Mouse (Mus musculus): Measurements from ENCODE around the gene Elp1. TPM values are rescaled to one million over a fixed set of nuclear protein-coding genes. Genes with fewer than 3 reads are reported as not detected.

The Elp1 gene
- polyA plus RNA-seq, 1 experiment from 2014 or later = 68.7 TPM

DNA sequence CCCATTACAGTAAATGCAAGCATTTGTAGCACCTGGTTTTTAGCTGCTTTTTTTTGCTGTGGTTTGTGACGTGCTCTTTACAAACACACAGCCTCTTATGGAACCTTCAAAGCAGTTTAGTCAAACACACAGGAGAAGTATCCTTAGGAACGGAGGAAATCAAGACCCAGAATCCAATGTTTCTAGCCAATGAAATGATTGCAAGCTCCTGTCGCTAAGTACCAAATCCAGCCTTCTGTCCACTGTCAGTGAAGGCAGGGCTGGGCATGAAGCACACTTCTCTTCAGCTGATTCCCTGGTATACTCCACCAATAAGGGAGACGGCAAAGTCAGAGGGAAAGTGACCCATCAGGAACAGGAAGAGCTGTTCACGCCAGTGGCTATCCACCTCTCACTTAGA lies 46.1 kb downstream of the Elp1 start:
- H3K4me1 ChIP-seq (replicated peaks; ENCODE audit: control insufficient read depth, insufficient read depth, low read length) = no peaks in the 10 kb centered on the region
- peaks cover 69% of the 10 kb centered on the region for H3K36me3 ChIP-seq (ENCODE audit: control insufficient read depth, insufficient read depth)
- no peak overlapping the region for H3K9ac ChIP-seq (replicated peaks; ENCODE audit: low read depth, low read length)
- WGBS = 97% methylated on average over 5 of the region's 5 CpGs
- no peak overlapping the region for H3K4me3 ChIP-seq (replicated peaks; ENCODE audit: low read length)
- H3K4me2 ChIP-seq (ENCODE audit: low read length) = no peak overlapping the region
- no peaks in the 10 kb centered on the region for H3K27me3 ChIP-seq (replicated peaks; ENCODE audit: control insufficient read depth, insufficient read depth, low read length)
- no peak for ATAC-seq
- no peak overlapping the region for H3K27ac ChIP-seq (ENCODE audit: low read length)
- H3K9me3 ChIP-seq (ENCODE audit: control insufficient read depth, low read length) = no peaks in the 10 kb centered on the region

DNA sequence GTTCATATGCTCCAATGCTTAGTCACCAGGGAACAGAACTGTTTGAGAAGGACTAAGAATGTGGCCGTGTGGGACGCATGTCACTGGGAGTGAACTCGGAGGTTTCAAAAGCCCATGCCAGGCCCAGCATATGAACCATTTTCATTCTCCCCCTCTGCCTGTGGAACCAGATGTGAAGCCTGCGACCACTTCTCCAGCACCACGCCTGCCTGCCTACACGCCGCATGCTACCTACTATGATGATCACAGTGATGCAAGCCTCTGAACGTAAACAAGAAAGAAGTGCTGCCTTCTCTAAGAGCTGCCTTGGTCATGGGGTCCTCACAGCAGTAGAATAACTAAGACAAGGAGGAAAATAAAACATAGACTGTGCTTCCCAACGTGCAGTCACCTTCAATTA lies 54.7 kb downstream of the Elp1 start:
- Histone ChIP-seq H3K4me1 (replicated peaks; ENCODE audit: control insufficient read depth, insufficient read depth, low read length) (no peaks in the 10 kb centered on the region), H3K36me3 (ENCODE audit: control insufficient read depth, insufficient read depth) (peaks cover 29% of the 10 kb centered on the region), H3K4me2 (ENCODE audit: low read length) (no peak overlapping the region), H3K9ac (replicated peaks; ENCODE audit: low read depth, low read length) (no peak overlapping the region), H3K27me3 (replicated peaks; ENCODE audit: control insufficient read depth, insufficient read depth, low read length) (no peaks in the 10 kb centered on the region), H3K9me3 (ENCODE audit: control insufficient read depth, low read length) (no peaks in the 10 kb centered on the region), H3K4me3 (replicated peaks; ENCODE audit: low read length) (no peak overlapping the region), H3K27ac (ENCODE audit: low read length) (no peak overlapping the region)
- WGBS = 98% methylated on average over 9 of the region's 9 CpGs
- ATAC-seq = no peak

DNA sequence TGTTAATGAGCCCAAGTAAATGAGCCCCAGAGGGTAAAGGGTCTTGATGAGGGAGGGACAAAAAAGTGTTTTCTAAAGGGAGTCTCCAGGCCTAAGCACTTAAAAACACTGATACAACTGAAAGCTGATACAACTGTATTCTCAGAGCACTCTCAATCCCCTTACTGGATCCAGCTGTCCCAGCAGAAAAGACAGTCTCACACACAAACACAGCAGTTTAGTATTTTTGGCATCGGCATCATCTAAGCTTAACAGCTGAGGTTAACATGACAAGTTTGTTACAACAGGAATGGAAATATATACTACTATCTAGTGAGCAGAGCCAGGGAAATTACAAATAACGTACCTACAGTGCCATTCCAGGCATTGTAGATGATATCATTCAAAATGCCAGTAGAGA lies 55.8 kb downstream of the Elp1 start:
- Histone ChIP-seq H3K4me2 (ENCODE audit: low read length) (no peak overlapping the region), H3K36me3 (ENCODE audit: control insufficient read depth, insufficient read depth) (peaks cover 21% of the 10 kb centered on the region), H3K4me1 (replicated peaks; ENCODE audit: control insufficient read depth, insufficient read depth, low read length) (no peaks in the 10 kb centered on the region), H3K9me3 (ENCODE audit: control insufficient read depth, low read length) (no peaks in the 10 kb centered on the region), H3K27me3 (replicated peaks; ENCODE audit: control insufficient read depth, insufficient read depth, low read length) (no peaks in the 10 kb centered on the region), H3K9ac (replicated peaks; ENCODE audit: low read depth, low read length) (no peak overlapping the region), H3K27ac (ENCODE audit: low read length) (no peak overlapping the region), H3K4me3 (replicated peaks; ENCODE audit: low read length) (no peak overlapping the region)
- 94% methylated on average over 2 of the region's 2 CpGs for WGBS
- ATAC-seq = no peak

DNA sequence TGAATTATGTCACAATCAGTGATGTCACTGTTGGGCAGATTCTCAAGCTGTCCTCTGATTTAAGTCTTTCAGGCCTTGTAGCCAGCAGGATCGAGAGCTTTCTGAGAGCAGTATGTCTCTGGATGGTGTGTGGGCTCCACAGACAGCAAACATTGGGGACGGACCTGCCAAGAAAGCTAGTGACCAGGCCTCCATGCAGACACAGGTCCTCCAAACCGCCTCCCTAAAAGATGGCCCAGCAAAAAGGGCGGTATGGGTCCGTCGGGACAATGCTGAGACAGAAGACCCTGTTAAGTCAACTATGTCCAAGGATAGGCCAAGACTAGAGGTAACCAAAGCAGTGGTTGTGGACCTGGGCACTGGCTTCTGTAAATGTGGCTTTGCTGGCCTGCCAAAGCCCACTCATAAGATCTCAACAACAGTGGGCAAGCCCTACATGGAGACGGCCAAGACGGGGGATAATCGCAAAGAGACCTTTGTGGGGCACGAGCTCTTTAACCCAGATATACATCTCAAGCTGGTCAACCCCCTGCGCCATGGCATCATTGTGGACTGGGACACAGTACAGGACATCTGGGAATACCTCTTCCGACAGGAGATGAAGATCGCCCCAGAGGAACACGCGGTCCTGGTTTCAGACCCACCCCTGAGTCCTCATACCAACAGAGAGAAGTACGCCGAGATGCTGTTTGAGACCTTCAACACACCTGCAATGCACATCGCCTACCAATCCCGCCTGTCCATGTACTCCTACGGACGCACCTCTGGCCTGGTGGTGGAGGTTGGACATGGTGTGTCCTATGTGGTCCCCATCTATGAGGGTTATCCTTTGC lies 58.6 kb downstream of the Elp1 start, which contains the start of gene Actl7a:
TSS of gene Actl7a (plus strand) at position 51 of the 833 bp plus-strand sequence.
- H3K9ac ChIP-seq (replicated peaks; ENCODE audit: low read depth, low read length) = no peak within 1 kb of the TSS
- 95% methylated on average over 21 of the region's 21 CpGs for WGBS
- no peak within 1 kb of the TSS for H3K27ac ChIP-seq (ENCODE audit: low read length)
- H3K4me2 ChIP-seq (ENCODE audit: low read length) = no peak within 1 kb of the TSS
- no peaks in the 10 kb centered on the region for H3K9me3 ChIP-seq (ENCODE audit: control insufficient read depth, low read length)
- no peak within 1 kb of the TSS for H3K4me3 ChIP-seq (replicated peaks; ENCODE audit: low read length)
- no peaks in the 10 kb centered on the region for H3K4me1 ChIP-seq (replicated peaks; ENCODE audit: control insufficient read depth, insufficient read depth, low read length)
- H3K27me3 ChIP-seq (replicated peaks; ENCODE audit: control insufficient read depth, insufficient read depth, low read length) = no peaks in the 10 kb centered on the region
- H3K36me3 ChIP-seq (ENCODE audit: control insufficient read depth, insufficient read depth) = peaks cover 8% of the 10 kb centered on the region
- ATAC-seq = no peak

DNA sequence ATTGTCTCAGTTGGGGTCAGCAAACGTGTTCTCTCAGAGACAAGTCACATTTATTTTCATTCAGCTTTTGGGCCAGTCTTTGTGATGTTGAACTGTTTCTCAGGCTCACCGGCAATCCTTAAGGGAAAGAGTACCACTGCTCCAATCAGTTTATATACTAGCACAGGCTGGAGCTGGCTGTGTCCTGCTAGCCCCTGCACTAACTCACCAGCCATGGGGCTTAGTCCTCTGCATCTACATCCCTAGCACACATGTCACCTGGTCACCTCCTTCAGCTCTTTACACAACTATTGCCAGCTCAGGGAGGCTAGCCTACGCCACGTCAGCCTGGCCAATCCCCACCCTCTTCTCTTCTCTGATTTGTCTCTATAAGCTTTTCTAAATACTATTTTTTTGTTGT lies 59.4 kb downstream of the Elp1 start:
- ATAC-seq = no peak
- no peak overlapping the region for H3K4me3 ChIP-seq (replicated peaks; ENCODE audit: low read length)

DNA sequence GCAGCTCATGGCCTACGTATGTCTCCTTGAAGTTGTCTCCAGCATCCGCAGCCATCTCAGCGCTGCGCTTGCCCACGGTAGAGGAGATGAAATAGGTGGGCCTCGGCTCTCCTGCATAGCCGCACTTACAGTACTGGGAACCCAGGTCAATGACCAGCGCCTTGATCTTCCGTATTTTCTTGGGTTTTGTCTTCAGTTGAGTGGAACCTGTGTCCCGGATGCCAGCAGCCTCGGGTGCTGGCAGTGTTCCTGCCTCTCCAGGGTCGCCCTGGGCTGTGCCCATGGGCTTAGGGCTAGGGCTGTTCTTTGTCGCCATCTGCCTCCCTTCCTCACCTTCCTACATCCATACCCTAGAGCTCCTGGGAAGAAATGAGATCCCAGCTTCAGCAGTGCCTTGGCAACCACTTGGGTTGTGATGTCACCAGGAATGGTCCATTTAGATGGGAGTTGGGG lies 61.1 kb downstream of the Elp1 start, which contains the start of gene Actl7b:
TSS of gene Actl7b (minus strand) at position 403 of the 453 bp plus-strand sequence.
- no peak for ATAC-seq
- Histone ChIP-seq H3K9ac (replicated peaks; ENCODE audit: low read depth, low read length) (no peak within 1 kb of the TSS), H3K27ac (ENCODE audit: low read length) (no peak within 1 kb of the TSS), H3K36me3 (ENCODE audit: control insufficient read depth, insufficient read depth) (peaks cover 8% of the 10 kb centered on the region), H3K4me3 (replicated peaks; ENCODE audit: low read length) (no peak within 1 kb of the TSS), H3K9me3 (ENCODE audit: control insufficient read depth, low read length) (no peaks in the 10 kb centered on the region), H3K27me3 (replicated peaks; ENCODE audit: control insufficient read depth, insufficient read depth, low read length) (no peaks in the 10 kb centered on the region), H3K4me1 (replicated peaks; ENCODE audit: control insufficient read depth, insufficient read depth, low read length) (no peaks in the 10 kb centered on the region), H3K4me2 (ENCODE audit: low read length) (no peak within 1 kb of the TSS)
- WGBS = 92% methylated on average over 13 of the region's 13 CpGs

More for the DNA sequence above, 59.4 kb downstream of the Elp1 start:
- WGBS = 87% methylated on average over 4 of the region's 4 CpGs
- Histone ChIP-seq H3K9ac (replicated peaks; ENCODE audit: low read depth, low read length) (no peak overlapping the region), H3K27me3 (replicated peaks; ENCODE audit: control insufficient read depth, insufficient read depth, low read length) (no peaks in the 10 kb centered on the region), H3K36me3 (ENCODE audit: control insufficient read depth, insufficient read depth) (peaks cover 8% of the 10 kb centered on the region), H3K4me1 (replicated peaks; ENCODE audit: control insufficient read depth, insufficient read depth, low read length) (no peaks in the 10 kb centered on the region), H3K27ac (ENCODE audit: low read length) (no peak overlapping the region), H3K9me3 (ENCODE audit: control insufficient read depth, low read length) (no peaks in the 10 kb centered on the region), H3K4me2 (ENCODE audit: low read length) (no peak overlapping the region)

DNA sequence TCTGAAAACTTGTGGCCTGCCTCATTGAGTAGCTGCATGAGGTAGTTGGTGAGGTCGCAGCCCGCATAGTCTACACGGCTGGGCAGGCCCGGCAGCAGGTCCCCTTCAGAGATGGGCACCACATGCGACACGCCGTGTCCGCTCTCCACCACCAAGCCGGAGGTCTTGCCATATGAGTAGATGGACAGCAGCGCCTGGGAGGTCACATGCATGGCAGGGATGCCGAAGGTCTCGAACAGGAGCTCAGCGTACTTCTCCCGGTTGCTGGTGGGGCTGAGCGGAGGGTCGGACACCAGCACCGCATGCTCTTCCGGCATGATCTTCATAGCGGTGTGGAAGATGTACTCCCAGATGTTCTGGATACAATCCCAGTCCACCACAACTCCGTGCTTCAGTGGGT lies 61.5 kb downstream of the Elp1 start:
- peaks cover 8% of the 10 kb centered on the region for H3K36me3 ChIP-seq (ENCODE audit: control insufficient read depth, insufficient read depth)
- ATAC-seq = no peak
- 96% methylated on average over 20 of the region's 20 CpGs for WGBS

DNA sequence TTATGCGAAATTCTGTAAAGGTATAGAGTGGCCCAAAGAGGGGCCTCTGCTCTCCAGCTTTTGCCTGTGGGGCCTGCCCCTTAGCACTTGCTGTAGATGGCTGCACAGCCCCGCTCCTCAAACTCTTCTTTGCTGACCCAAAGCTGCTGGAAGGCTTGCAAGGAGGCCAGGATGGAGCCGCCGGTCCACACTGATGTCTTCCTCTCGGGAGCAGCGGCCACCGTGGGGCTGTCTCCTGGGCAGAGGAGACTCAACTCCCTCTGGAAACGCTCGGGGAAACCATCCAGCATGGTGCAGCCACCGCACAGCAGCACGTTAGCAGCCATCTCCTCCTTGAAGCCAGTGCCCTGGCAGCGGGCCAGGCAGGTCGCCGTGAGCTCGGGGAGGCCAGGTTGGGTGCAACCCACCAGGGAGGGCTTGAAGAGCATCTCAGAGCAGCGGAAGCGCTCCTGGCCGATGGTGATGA lies 62.1 kb downstream of the Elp1 start, which contains the start of gene Gm26657:
TSS of gene Gm26657 (plus strand) at position 51 of the 466 bp plus-strand sequence.
- no peak for ATAC-seq
- Histone ChIP-seq H3K36me3 (ENCODE audit: control insufficient read depth, insufficient read depth) (peaks cover 8% of the 10 kb centered on the region), H3K9me3 (ENCODE audit: control insufficient read depth, low read length) (no peaks in the 10 kb centered on the region), H3K27ac (ENCODE audit: low read length) (no peak within 1 kb of the TSS), H3K4me3 (replicated peaks; ENCODE audit: low read length) (no peak within 1 kb of the TSS), H3K9ac (replicated peaks; ENCODE audit: low read depth, low read length) (no peak within 1 kb of the TSS), H3K4me1 (replicated peaks; ENCODE audit: control insufficient read depth, insufficient read depth, low read length) (no peaks in the 10 kb centered on the region), H3K27me3 (replicated peaks; ENCODE audit: control insufficient read depth, insufficient read depth, low read length) (no peaks in the 10 kb centered on the region), H3K4me2 (ENCODE audit: low read length) (no peak within 1 kb of the TSS)
- WGBS = 92% methylated on average over 18 of the region's 18 CpGs

More for the DNA sequence above, 61.5 kb downstream of the Elp1 start:
- no peaks in the 10 kb centered on the region for H3K9me3 ChIP-seq (ENCODE audit: control insufficient read depth, low read length)
- no peak overlapping the region for H3K9ac ChIP-seq (replicated peaks; ENCODE audit: low read depth, low read length)
- H3K4me3 ChIP-seq (replicated peaks; ENCODE audit: low read length) = no peak overlapping the region
- H3K27ac ChIP-seq (ENCODE audit: low read length) = no peak overlapping the region
- H3K4me2 ChIP-seq (ENCODE audit: low read length) = no peak overlapping the region
- no peaks in the 10 kb centered on the region for H3K27me3 ChIP-seq (replicated peaks; ENCODE audit: control insufficient read depth, insufficient read depth, low read length)
- H3K4me1 ChIP-seq (replicated peaks; ENCODE audit: control insufficient read depth, insufficient read depth, low read length) = no peaks in the 10 kb centered on the region

DNA sequence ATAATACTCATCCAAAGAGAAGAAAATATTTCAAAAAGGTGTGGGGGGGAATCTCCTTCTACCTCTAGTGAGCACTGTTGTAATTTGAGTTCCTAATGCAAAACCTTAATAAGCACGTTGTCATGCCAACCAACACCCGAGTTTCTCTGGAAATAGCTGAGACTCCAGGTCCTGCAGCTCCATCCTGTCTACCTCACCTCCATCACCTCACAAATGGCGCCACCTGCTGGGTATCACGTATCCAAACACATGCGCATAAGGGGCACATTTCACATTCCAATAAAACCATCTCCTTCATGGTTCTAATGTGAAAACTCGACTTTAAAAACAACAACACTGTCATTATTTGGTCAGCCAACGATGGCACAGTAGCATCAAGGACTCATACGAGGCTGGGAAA lies 76.3 kb downstream of the Elp1 start:
- no peak for ATAC-seq

More for the DNA sequence above, 76.3 kb downstream of the Elp1 start:
- Histone ChIP-seq H3K9me3 (ENCODE audit: control insufficient read depth, low read length) (0 out of 2 replicates have a peak, but pooled peaks cover 6% of the 10 kb centered on the region), H3K4me1 (replicated peaks; ENCODE audit: control insufficient read depth, insufficient read depth, low read length) (no peaks in the 10 kb centered on the region), H3K4me3 (replicated peaks; ENCODE audit: low read length) (no peak overlapping the region), H3K4me2 (ENCODE audit: low read length) (no peak overlapping the region), H3K27me3 (replicated peaks; ENCODE audit: control insufficient read depth, insufficient read depth, low read length) (no peaks in the 10 kb centered on the region), H3K36me3 (ENCODE audit: control insufficient read depth, insufficient read depth) (no peaks in the 10 kb centered on the region), H3K27ac (ENCODE audit: low read length) (no peak overlapping the region), H3K9ac (replicated peaks; ENCODE audit: low read depth, low read length) (no peak overlapping the region)
- WGBS = 60% methylated on average over 8 of the region's 8 CpGs
